Mouse (Mus musculus): Measurements from ENCODE around the gene Zfp524.

GRCm38 (mm10) chr7:5035628-5036027 lies 21.4 kb downstream of the Zfp524 start:
- TF ChIP-seq POLR2AphosphoS2 (IDR thresholded peaks at IDR 0.05; ENCODE audit: low read depth, low read length) (no peak; the same call in 1 of the 2 replicates), JUND (conservative IDR thresholded peaks at IDR 0.05; ENCODE audit: low read depth, low read length) (no peak), CTCF (conservative IDR thresholded peaks at IDR 0.05 in 1 of 2, IDR thresholded peaks at IDR 0.05 in 1 of 2; ENCODE audit: low read depth in 2 of 2, low read length in 2 of 2) (no peak), TBP (conservative IDR thresholded peaks at IDR 0.05; ENCODE audit: low read depth, low read length) (no peak), POLR2A (IDR thresholded peaks at IDR 0.05; ENCODE audit: low read depth, low read length) (no peak)
